Mouse (Mus musculus) lung, postnatal 4 days (tissue): ENCODE measurements at regions not wholly inside any gene's neighbourhood (a gene's known extent, or its start where the extent isn't known, plus 50 kb on each side); places are given as distances from the start of the nearest gene placed in this dataset.

Experiments used
- DNase-seq, 2 experiments: peaks; one replicate each; pipeline ENCODE4 v3.0.0; 2021

DNA sequence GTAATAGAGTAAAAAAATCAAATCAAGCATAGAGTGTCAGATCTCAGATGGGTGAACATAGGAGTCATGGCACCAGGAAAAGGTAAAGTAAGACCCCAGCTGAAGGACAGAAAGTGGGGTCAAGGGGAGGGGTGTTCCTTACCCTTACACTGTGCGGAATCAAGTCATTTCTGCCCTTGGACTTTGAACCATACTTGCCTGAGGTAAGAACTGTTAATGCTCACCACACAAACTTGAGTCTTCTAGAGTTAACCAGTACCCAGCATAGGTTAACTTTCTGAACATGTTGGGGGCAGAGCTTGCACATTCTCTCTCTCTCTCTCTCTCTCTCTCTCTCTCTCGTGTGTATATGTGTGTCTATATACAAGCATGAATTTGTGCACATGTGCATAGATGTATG is 83.7 kb upstream of the Dapk1 start:
- no peak for DNase-seq

DNA sequence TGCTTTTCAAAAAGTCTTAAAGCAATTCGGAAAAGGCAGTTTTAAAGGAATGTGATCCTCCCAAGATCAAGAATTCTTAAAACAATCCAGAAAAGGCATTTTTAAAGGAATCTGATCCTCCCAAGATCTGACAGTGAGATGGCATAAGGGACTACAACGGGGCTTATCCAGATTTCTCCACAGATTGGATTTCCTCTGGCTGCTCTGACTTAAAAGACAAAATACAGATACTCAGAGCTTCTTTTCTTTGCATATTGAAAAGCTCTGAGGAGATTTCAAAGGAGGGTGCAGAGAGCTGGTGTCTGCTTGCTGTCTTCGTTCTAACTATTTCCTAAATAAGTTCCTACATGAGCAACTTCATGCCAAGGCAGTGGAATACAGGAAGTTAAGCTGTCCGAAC is 82.0 kb upstream of the Dapk1 start:
- no peak for DNase-seq

DNA sequence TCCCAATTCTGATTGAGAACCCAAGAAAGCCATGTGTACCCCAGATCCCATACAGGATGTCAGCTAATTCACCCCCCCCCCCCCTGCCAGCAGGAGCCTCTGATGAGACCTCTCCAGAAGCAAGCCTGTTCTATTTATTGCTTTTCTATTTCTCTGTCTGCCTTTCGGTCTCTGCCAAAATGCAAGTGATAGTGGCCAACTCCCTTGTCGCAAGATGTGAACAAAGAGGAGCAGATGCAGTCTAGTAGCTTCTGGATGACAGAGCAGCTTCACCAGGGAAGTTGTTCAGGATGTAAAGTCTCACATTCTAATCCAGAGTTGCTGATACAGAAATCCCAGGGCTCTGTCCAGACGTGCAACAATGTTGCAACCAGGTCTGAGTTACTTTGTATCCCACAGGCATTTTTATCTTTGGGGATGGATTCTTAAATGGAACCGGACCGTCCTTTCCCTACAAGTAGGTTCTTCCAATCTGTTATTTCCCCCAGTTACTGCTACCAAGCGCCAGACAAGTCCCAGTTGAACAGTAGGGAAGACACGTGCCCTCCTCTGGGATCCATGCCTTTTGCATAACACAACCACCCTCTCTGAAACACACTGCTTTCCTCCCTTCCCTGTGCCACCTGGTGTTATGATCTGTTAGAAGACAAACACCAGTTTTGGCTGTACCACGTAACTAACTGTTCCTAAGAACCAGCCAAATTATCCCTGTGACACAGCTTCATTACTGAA is 78.9 kb upstream of the Dapk1 start:
- no peak for DNase-seq

DNA sequence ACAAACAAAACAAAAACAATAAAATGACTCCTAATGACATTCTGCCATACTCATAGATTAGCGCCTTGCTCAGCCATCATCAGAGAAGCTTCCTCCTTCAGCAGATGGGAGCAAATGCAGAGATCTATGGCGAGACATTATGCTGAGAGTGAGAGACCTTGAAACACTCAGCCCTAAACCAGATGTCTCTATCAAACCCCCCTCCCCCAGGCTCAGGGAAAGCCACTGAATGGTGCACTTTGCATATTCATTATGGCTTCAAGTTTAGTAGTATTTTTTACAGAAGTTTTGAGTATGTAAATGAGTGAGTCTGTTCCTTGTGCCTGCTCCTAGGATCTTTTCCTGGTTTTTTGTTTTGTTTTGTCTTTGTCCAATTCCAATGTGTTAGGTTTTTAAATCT is 73.9 kb upstream of the Dapk1 start:
- DNase-seq: no peak

DNA sequence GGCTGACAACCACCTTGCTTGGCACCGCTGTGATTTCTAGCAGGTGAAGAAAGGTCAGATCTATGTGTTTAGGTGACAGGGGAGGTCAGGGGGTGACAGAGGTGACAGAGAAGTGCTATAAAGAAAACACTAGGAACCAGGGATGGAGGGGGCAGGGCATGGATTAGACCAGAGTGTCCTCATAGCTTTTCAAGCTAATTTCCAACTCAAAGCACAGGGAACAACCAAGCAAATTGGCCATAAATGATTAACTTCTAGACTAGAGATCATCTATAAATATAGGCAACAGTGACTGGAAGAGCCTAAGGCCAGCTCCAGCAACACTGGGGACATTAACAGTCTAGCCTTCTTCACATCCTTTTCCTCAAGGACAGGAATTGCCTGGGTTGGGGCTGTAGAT is 72.9 kb upstream of the Dapk1 start:
- no peak for DNase-seq

DNA sequence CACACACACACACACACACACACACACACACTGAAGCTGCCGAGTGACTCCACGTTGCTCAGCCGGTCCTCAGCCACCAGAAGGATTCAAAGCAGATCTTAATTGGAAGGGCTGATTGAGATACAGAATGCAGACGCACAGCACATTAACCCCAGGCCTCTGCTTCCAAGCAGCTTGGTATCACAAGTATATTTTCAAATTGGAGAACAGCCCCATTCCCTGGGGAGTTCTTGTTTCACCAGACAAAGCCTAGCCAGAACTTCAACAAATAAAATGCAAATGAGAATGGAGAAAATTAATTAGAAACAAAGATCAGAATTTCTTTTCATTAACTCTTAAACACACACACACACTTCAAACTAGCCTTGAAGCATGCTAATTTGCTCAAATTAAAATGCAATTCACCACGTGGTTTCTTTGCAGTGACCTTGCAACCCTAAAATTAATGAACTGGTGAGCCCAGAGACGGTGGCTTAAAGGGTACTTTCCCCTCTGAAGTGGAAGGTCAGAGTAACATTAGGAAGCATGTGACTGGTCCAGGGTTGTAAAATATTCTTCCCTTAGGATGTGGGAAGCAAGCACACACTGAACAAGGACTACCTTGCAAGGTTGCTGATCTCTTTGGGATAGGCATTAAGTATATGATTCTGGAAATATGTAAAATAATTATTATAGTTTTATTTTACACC is 72.2 kb upstream of the Dapk1 start:
- DNase-seq: no peak

DNA sequence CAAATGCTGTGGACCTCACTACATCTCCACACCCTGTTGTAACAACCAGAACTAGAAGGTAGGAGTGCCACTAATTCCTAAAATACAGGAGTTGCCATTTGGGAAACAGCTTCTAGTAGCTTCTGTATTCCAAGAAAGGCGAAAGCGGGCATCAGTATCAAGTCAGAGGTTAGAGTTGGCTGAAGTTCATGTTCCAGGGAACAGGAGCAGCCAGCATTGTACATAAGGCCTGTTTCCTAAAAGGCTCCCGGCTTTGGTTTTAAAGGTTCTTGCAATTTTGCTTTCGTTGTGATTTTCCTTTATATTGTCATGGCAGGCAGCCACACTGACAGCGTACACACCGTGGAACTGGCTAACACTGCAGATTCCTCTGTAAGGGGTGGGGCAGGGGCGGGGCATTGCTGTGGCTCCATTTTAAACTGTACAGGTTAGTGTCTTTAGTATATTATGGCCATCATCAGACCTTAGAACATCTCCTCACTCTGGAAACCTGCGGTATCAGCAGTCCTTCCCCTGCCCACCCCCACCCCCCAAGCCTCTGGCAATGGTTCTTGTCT is 67.8 kb upstream of the Dapk1 start:
- DNase-seq: no peak

DNA sequence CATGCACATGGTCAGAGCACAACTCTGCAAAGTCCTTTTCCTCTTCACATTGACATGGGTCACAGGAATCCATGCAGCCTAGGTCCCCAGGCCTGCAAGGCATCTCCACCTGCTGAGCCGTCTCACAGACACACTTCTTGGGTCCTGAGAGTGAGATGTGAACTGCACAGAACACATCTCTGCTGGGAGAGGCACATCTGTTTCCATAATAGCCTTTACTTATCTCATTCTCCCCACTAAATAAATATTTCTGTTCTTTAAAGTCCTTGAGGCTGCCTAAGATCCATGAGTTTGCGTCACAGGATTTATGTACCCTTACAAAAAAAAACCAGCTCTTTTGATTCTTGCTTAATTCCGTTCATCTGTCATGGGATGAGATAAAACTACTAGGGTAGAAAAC is 67.2 kb upstream of the Dapk1 start:
- no peak for DNase-seq

DNA sequence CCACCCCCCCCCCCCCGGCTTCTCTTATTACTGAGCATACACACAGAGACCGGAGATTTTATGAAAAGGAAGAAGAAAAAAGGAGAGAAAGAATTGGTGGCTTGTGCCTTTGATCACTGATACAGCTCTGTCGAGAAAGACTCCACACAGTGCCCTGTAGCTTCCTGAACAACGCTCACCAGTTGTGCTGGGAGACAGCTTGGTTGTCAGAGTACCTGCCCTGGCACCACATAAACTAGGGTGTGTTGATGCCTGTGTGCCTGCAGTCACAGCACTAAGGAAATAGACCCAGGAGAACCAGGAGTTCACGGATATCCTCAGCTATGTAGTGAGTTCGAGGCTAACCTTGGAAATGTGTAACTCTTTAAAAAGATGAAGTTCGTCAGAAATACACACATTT is 66.7 kb upstream of the Dapk1 start:
- DNase-seq: no peak

DNA sequence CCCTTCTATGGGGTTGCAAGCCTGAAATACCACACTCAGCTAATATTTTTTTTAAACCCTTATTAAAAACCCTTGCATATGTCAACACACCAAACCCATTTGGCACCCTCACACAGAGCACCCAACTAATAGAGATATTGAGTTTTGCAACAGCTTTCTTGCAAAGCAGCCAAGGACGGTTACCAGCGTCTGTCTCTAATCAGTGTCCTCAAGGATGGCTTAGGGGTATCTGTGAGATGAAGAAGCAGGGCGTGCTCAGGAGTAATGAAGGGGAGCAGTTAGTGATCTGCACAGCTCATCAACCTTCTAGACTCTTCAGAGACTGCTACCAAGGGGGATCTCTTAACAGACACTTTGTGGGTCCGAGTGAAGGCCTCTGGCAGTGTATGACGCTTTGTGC is 65.0 kb upstream of the Dapk1 start:
- DNase-seq: no peak

DNA sequence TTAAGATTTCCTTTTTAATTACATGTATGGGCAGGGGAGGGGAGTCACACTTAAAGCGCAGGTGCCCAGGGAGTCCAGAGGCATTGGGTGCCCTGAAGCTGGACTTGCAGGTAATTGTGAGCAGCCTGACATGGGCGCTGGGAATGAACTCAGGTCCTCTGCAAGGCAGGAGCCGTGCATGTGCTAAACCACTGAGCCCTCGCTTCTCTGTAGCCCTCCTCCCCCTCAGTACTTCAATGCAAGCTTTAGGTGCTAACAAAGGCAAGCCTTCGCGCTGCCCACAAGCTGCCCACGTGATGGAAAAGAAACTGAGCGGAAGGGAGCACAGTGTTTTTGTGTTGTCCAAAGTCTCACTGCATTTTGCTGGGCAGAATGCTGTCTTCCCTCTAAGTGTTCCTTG is 63.6 kb upstream of the Dapk1 start:
- no peak for DNase-seq

DNA sequence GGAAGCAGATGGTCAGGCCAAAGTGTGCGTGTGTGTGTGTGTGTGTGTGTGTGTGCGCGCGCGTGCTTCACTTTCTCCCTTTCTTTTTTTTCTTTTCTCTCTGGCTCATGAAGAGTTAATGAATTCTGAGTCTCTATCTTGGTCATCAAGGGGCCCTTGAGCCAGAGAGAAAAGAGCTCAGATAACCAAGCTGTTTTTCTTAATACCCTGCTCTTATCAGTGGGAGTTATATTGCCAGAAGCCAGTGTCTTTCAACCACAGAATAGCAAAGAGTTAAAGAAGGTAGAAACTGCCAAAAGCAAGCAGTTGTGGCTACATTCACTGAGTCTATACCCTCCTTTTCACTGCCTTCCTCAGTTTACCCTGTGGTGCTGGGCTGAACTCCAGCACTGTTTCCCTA is 60.6 kb upstream of the Dapk1 start:
- no peak for DNase-seq

DNA sequence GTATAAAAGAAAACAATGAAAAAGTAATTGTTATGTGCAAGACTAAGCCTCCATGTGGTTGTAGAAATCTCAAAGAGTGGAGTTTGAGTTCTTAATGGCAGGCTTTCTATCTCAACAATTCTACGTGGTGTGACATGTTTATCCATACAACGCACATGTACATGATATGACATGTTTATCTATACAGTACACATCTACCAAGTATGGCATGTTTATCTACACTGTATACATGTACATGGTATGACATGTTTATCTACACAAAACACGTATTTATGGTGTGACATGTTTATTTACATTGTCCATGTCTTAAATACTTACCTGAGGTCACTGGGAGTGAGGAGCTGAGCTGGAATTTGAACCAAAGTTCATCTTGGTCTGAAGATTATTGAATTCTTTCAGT is 57.4 kb upstream of the Dapk1 start:
- DNase-seq: no peak

DNA sequence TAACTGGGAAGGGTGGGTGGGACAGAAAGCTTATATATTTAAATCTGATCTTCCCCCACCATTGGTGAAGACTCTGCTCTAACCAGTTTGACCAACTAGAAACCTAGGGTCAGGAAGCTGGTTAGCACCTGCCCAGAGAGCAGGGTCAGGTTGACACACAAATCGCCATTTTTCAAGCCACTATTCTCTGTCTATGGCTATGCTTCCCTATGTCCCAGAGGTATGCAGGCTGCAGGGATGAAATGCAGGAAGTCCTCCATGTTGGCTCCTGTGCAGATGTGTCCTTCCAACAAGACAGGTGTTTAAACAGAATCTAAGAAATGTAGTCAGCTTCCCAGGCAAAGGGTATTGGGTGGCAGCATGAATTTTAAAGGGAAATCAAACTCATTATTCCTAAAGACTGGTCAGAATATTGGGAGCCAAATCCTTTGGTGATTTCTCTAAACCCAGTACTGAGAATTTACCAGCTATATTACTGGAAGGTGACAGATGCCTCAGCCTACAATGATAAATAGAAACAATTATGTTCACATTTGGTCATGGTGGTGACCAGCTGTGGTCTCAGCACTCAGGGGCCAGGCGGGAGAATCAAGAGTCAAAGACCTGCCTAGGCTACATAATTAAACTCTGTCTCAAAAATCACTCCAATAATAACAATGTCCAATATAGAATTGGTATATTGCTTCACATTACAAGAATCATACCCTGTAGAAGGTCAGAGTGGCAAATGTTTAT is 55.6 kb upstream of the Dapk1 start:
- DNase-seq: no peak
